Mouse (Mus musculus): ENCODE measurements around the gene Gpr55.
A peak's percentile ranks its signal among the peaks of the same experiment; 100 is the strongest.

The Gpr55 gene

GRCm38 (mm10) chr1:85915890-85916289, 44.9 kb downstream of the Gpr55 start:
- DNase-seq (ENCODE audit: low spot score in 2 of 2), result no peak

- DNase-seq (ENCODE audit: low spot score in 2 of 2), result no peak
Measured at GRCm38 (mm10) chr1:85913078-85913755, 47.6 kb downstream of the Gpr55 start.

- DNase-seq (ENCODE audit: low spot score in 2 of 2), result no peak
Measured at GRCm38 (mm10) chr1:85908754-85909590, 51.8 kb downstream of the Gpr55 start.

- no peak for DNase-seq (ENCODE audit: low spot score in 2 of 2)
Measured at GRCm38 (mm10) chr1:85906892-85907291, 53.9 kb downstream of the Gpr55 start.

GRCm38 (mm10) chr1:85902108-85902561, 58.7 kb downstream of the Gpr55 start:
- DNase-seq (ENCODE audit: low spot score in 2 of 2), result peak; percentile 27 to 47

GRCm38 (mm10) chr1:85901516-85902107, 59.2 kb downstream of the Gpr55 start:
- DNase-seq (ENCODE audit: low spot score in 2 of 2), result peak; percentile 38 to 49

- peak in 1 of 2 experiments; percentile 50 for DNase-seq (ENCODE audit: low spot score in 2 of 2)
Measured at GRCm38 (mm10) chr1:85900521-85901333, 60.1 kb downstream of the Gpr55 start.

GRCm38 (mm10) chr1:85899388-85899761, 61.4 kb downstream of the Gpr55 start:
- DNase-seq (ENCODE audit: low spot score in 2 of 2), result no peak

GRCm38 (mm10) chr1:85898761-85899387, 61.9 kb downstream of the Gpr55 start:
- DNase-seq (ENCODE audit: low spot score in 2 of 2), result no peak

GRCm38 (mm10) chr1:85897901-85898760, 62.7 kb downstream of the Gpr55 start:
- no peak for DNase-seq (ENCODE audit: low spot score in 2 of 2)

GRCm38 (mm10) chr1:85896781-85897700, 63.8 kb downstream of the Gpr55 start:
- peak in 1 of 2 experiments; percentile 29 for DNase-seq (ENCODE audit: low spot score in 2 of 2)

- no peak for DNase-seq (ENCODE audit: low spot score in 2 of 2)
Measured at GRCm38 (mm10) chr1:85896110-85896509, 64.7 kb downstream of the Gpr55 start.

- peak; percentile 73 to 81 for DNase-seq (ENCODE audit: low spot score in 2 of 2)
Measured at GRCm38 (mm10) chr1:85895391-85895837, 65.4 kb downstream of the Gpr55 start.

GRCm38 (mm10) chr1:85894748-85895360, 66.0 kb downstream of the Gpr55 start:
- peak in 1 of 2 experiments; percentile 37 for DNase-seq (ENCODE audit: low spot score in 2 of 2)

- DNase-seq (ENCODE audit: low spot score in 2 of 2), result peak; percentile 83 to 85
Measured at GRCm38 (mm10) chr1:85894231-85894747, 66.5 kb downstream of the Gpr55 start, which contains the start of gene Itm2c. Gene Itm2c (plus strand): TSS chr1:85894281.
